Mouse (Mus musculus): ENCODE measurements around the gene Gm1527.
"Not testable (repeated sequence)": the region's sequence is repeated elsewhere in the genome, so short reads cannot be mapped to it uniquely, and the experiment has no call there.

The Gm1527 gene

GRCm38 (mm10) chr3:28892317-28892716, at the start of gene Gm1527:
Gene Gm1527 (plus strand): TSS chr3:28892617.
- DNase-seq (ENCODE audit: low spot score in 2 of 2) = no peak

DNA sequence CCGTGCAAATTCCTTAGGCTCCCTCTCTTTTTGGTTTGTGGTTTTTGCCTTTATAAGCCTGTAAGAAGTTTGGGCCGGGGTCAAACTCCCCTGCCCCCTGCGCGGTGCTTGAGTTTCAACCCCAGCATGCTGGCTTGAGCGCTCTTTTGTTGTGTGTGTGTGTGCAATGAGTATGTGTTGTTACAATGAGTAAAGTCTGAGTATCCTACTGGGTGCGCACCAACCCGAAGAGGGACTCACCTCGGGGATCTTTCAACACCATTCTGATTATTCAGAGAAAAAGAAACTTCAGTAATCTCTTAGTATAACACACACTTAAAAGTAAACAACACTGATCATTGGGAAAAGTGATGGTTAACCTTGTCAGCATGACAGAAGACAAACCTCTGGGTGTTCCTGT, 49.2 kb upstream of the Gm1527 start:
- DNase-seq (ENCODE audit: low spot score in 2 of 2) = no peak

GRCm38 (mm10) chr3:28847115-28847514, 45.3 kb upstream of the Gm1527 start:
- no peak for DNase-seq (ENCODE audit: low spot score in 2 of 2)

- DNase-seq (ENCODE audit: low spot score in 2 of 2) = not testable (repeated sequence)
These were observed 40.2 kb upstream of the Gm1527 start for GRCm38 (mm10) chr3:28852174-28852573.

DNA sequence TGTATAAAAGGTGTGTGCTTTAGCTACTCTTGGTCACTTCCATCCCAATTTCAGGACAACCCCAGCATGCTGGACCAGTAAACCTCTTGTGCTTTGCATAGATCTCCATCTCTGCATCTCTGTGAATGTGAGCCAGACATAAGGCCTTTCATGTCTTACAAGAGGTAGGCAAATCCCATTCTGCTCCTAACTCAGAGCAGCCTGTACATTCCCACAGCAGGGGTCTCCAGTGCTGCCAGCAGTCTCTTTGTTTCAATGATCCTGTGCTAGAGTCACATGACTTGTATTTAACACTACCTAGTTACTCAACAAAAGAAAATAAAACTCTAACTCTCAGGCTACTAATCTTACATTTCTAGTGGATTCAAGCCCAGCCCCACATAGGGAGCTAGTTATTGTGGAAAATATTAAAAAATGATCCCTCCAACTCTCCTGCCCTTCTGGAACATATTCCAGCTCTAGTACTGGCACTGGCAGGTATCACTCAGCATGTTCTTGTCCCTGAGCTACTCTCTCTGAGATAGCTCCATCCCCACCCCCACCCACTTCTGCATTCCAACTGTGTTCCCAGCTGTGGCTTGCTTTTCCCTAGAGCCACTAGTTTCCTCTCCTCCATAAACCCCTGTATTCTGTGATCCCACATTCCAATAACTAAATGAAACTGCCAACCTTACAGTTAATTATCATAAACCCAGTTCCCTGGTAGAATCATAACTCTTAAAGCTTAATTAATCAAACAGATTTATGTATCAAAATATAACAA, 32.6 kb upstream of the Gm1527 start:
- DNase-seq (ENCODE audit: low spot score in 2 of 2) = not testable (repeated sequence)

GRCm38 (mm10) chr3:28896966-28897365, 4.5 kb downstream of the Gm1527 start:
- not testable (repeated sequence) for DNase-seq (ENCODE audit: low spot score in 2 of 2)

GRCm38 (mm10) chr3:28965931-28966330, 73.5 kb downstream of the Gm1527 start:
- no peak for DNase-seq (ENCODE audit: low spot score in 2 of 2)

DNA sequence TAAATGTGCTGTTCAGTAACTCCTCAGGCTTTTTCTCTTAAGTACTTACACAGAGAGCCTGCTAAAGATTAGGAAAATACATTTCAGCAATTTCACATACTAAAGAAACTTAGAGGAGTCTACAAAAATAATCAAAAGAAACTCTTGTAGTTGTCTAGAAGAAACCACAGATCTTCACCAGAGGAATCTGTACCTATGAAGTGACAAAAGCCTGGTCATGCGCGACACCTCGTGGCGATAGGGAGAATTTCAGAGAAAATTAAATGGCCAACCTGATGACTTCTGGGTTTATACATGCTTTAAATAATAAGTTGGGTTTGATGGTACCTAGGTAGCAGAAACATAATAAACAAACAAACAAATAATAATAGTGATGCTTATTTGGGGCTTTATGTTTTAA, 76.4 kb downstream of the Gm1527 start:
- DNase-seq (ENCODE audit: low spot score in 2 of 2) = peak; percentile 41 to 46
